Mouse (Mus musculus) layer of hippocampus, postnatal 14 days (tissue): ENCODE results near the gene Galnt7. TPM values are rescaled to one million over a fixed set of nuclear protein-coding genes. Genes with fewer than 3 reads are reported as not detected.

Experiments
- DNase-seq, 2 experiments: peaks; one replicate each; pipeline ENCODE4 v3.0.0; 2021 to 2022; ENCODE audit warnings: low spot score in 2 of 2, mixed read lengths in 1 of 2
- total RNA-seq, 2 experiments: library from RNA; stranded (reverse); gene quantifications; 2 replicates each; pipeline ENCODE4 v1.2.3; 2021

Galnt7 gene
- total RNA-seq, 2 experiments from 2014 or later: 9.4 to 10.9 TPM

DNA sequence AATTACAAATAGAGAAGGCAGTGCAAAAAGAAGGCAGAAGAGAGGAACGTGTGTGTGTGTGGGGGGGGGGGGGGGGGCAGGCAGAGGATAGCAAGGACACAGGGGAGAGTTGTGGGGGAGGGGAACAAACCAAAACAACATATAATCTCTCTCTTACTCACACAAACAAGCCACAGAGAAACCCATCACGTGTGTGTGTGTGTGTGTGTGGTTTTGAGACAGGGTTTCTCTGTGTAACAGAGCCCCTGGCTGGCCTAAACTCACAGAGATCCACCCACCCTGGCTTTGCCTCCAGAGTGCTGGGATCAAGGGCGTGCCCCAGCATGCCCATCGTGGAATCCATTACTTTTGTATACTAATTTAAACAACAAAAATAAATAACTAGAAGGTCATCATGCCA is 66.2 kb downstream of the Galnt7 start:
- DNase-seq: no peak

DNA sequence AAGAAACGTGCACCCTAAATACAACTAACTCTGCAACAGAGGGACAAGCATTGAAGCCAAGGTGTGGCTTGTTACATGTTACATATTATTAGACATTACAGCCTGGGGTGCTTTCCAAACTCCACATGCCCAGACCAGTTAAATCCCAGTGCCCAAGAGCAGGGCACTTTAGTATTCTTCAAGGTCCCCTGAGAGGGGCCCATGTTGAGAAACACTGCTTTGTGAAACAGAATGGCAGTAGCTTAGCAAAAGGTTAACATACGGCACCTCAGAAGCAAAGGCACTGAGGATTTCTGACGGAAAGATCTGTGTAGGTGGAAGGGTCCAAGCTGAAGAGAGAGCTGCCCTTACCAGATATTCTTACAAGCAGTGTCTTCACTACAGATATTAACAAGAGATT is 67.0 kb downstream of the Galnt7 start:
- DNase-seq: no peak

DNA sequence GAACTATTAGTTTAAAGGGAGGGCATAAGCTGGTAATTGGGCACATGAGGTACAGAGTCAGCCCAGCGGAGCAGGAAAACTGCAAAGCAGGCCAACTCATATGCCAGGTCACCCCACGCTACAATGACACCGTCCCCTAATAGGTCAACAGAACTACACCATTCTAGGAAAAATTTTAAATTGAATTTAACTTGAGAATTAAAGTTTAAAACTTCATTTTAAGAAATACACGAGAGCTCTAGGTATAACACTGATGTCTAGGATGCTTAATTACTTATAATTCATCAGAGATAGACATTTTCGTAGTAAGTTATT is 67.7 kb downstream of the Galnt7 start:
- no peak for DNase-seq

- DNase-seq: peak in 1 of 2 experiments; percentile 62
Observed at GRCm38 (mm10) chr8:57584416-57585127, 68.3 kb downstream of the Galnt7 start.

- no peak for DNase-seq
Observed at GRCm38 (mm10) chr8:57579845-57580244, 73.0 kb downstream of the Galnt7 start.

DNA sequence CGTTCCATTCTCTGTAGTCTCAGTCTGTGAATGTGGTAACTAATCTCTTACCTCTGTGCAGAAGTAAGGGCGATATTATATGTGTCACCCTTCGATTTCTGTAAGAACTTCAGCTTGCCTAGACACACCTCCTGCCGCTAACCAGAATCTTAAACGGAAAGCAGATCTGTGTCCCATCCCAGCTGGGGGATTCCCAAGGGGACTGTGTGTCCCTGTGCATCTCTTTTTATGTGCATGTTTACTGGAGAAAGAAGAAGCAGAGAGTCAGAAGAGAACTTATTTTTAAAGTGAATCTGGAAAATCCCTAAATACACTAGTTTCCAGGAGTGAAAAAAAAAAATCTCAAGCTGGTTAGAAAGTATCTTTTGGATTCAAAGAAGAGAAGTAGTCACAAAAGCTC is 75.5 kb downstream of the Galnt7 start:
- DNase-seq: no peak

DNA sequence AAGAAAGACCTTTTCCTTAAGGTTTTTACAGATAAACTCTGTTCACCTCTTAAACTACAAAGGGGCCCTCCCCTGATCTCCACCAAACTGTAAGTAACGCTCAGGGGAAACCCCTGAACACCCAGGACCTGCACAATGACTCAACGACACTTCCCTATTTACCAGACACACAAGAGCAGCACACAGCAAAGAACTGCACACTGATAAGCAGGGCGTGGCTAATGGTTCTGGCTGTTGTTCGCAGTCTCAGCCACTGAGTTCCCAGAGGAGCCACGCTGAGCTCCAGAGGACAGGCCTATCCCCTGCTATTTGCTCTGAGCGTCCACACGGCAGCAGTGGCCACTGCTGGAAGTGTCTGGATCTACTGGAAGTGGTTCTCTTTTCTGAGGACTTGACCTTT is 76.6 kb downstream of the Galnt7 start:
- no peak for DNase-seq

DNA sequence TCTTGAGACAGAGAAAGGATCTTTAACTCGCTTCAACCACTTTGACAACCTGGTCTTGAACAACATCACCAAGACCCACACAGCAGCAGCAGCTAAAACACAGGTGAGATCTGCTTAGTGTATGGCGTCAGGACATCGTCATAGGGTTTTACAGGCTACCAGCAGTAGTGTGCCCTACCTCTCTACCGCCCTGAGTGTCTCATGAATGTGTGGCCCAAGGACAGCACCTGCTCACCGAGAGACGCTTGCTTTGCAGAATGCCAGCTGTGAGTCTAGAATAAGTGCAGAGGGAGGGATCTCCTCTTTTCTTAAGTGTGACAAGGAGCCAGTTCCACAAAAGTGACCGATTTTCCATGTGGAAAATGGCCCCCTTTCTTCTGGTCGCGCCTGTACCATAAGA is 77.5 kb downstream of the Galnt7 start:
- DNase-seq: no peak

DNA sequence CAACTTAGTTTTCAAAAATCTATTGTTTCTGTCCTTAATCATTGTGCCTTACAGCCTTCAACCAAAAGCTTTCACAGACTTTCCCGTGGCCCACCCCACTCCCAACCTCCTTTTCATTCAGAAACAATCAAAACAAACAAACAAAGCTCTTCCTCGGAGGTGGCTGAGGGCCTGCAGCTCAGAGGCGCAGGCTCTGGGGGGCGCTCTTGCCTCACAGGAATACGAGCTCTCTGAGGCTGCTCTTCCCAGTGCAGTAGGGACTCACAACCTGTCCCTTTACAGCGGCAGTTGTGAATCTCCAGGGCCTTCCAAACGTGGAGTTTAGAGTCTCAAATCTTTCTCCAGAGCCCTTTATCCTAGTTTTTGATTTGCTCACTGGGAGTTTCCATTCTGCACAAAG is 78.4 kb downstream of the Galnt7 start:
- peak; percentile 69 to 73 for DNase-seq

- DNase-seq: no peak
Observed at GRCm38 (mm10) chr8:57573844-57574243, 79.0 kb downstream of the Galnt7 start.

GRCm38 (mm10) chr8:57569886-57570285 is 82.9 kb downstream of the Galnt7 start:
- no peak for DNase-seq

DNA sequence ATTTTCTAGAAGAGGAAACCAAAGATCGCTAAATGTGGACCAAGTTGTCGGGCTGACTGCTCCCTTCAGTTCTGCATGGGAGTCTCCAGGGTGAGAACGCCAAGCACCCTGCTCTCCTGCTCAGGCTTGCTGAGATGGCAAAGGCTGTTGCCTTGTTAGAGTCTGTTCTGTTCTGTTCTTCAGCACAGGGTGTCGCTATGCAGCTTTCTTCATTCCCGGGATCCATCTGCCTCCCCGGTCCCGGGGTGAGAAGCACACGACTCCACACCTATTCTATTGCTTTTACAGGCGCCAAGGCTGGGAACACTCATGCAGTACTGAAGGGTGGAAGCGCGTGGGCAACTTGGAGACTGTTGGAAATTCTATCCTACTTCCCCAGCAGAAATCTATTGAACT is 83.4 kb downstream of the Galnt7 start:
- peak in 1 of 2 experiments; percentile 24 for DNase-seq

- no peak for DNase-seq
Observed at GRCm38 (mm10) chr8:57568633-57569399, 84.0 kb downstream of the Galnt7 start.

GRCm38 (mm10) chr8:57567998-57568397 is 84.8 kb downstream of the Galnt7 start:
- DNase-seq: no peak

DNA sequence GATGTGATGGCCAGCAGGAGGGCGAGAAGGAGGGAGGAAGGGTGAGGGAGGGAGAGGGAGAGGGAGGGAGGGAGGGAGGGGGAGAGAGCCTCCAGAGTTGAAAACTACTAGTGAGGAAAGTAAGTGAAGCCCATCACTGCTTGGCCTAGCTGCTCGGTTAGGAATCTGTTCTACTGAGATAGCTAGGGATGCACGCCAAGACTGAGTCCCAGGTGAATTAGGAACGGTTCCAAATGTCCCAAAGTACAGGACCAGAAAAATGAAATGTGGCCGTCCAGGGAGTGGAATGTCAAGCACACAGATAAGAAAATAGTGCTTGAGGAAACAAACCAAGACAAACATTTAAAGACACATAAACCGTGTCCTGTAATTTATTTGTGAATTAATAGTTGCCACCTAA is 87.8 kb downstream of the Galnt7 start:
- DNase-seq: no peak

DNA sequence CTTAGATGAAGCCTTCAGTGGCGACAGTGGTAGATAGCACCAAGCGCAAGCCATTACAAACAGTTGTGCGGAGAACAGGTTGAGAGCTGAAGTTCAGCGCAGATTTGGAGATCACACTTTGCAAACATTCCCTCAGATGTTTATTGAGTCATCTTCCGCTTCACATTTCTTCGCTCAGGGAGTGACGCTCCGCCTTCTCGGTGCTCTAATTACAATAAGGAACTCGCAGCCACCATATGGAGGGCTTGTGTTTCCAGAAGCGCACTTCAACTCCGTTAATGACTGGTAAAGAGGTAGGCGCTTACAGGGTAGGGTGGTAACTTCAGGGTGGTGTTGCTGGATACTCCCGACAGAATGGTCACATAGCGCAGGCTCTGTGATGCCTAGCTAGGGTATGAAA is 89.1 kb downstream of the Galnt7 start:
- DNase-seq: no peak

- no peak for DNase-seq
Observed at GRCm38 (mm10) chr8:57562741-57563140, 90.1 kb downstream of the Galnt7 start.

GRCm38 (mm10) chr8:57560926-57561325 is 91.9 kb downstream of the Galnt7 start:
- no peak for DNase-seq

DNA sequence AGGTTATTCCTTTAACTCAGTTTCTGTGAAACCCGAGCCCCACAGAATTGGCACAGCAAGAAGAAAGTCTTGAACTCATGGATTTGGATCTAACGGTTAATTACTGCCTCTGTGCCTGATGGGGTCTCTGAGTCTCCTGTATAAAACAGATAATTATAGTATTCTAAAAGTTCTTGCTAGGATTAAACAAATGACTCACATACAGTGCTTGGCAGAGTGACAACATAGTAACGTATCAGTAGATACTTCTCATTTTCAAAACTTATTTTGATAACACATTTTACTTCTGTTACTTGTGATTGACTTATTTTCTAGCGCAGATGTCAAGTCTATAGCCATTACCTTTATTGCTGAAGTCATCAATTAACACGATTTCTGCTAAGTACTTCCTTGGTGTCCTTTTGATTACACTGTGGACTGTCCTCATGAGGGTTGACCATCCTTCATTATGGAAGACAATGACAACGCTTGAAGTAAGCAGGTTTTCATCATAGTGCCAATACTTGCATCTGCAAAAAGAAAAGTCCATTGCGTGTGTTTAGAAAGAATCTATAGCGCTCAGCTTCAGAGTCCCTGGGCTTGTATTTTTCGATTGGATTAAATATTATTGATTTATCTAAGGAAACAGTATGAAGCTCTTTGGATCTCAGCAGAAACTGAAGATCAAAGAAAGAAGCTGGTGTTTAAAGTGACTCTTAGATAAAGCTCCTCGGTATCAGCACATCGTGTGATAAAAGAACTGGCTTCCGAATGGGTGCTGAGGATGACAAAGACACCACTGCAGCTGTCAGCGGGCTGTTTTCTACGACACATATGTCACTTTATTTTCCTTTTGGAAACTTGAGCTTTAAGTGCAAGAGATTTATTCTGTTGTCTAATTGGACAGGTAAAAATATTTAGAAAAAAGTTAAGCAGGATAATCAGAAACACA is 100.5 kb downstream of the Galnt7 start:
- DNase-seq: no peak

- DNase-seq: no peak
Observed at GRCm38 (mm10) chr8:57547581-57547980, 105.3 kb downstream of the Galnt7 start.

DNA sequence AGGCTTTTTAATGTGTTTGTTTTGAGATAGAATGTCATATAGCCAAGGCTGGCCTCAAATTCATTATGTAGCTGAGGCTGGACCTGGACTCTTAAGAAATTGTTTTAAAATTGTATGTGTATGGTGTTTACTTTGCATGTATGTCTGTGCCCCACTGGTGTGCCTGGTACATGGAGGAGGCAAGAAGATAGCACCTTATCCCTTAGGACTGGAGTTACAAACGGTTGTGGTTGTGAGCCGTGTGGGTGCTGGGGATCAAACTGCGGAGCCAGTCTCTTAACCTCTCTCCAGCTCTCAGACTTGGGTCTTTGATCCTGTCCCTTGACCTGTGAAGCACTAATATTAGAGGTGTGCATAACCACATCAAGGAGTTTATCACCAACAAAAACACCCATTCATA is 106.0 kb downstream of the Galnt7 start:
- DNase-seq: no peak

DNA sequence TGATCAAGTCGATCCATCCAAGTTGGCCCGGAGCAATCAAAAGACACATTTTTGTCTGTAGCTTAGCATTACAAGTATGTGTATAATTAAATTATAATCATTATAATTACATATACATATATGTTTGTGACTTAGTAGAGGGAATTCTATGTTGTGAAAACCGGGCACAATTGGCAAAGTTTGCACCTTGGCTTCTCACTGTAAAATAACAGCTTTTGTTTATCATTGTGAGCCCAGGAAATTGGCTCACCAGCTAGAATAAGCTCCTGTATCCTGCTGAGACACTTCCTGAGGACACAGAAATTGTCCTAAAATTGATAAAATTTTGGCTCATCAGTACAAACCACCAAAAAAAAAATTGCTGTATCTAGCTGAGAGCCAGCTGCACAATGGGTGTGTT is 106.4 kb downstream of the Galnt7 start:
- DNase-seq: no peak
